Mouse (Mus musculus): ENCODE measurements around the gene Col5a1.

- TF ChIP-seq CTCF (IDR thresholded peaks at IDR 0.05; ENCODE audit: borderline replicate concordance, control insufficient read depth, extremely low read depth, insufficient read depth, low read length, poor library complexity) (no peak), POLR2A (IDR thresholded peaks at IDR 0.05; ENCODE audit: control insufficient read depth, extremely low read depth, insufficient read depth, low read length, poor library complexity) (no peak)
Measured at GRCm38 (mm10) chr2:27916316-27916715, 30.1 kb downstream of the Col5a1 start.

Measured in thymus, adult 2 months (tissue).